Mouse (Mus musculus): ENCODE results near the gene M1ap. TPM values are rescaled to one million over a fixed set of nuclear protein-coding genes. Genes with fewer than 3 reads are reported as not detected.

Gene M1ap
- polyA plus RNA-seq, 1 experiment from 2014 or later, result not detected

GRCm38 (mm10) chr6:82917076-82917777, 29.5 kb upstream of the M1ap start:
- 79% methylated on average over 26 of the region's 26 CpGs for WGBS
- Histone ChIP-seq H3K27ac (no peak overlapping the region), H3K36me3 (peaks cover 7% of the 10 kb centered on the region; the same call in 1 of the 2 replicates)

GRCm38 (mm10) chr6:82917778-82918129, 28.9 kb upstream of the M1ap start:
- Histone ChIP-seq H3K9me3 (no peaks in the 10 kb centered on the region), H3K4me1 (no peaks in the 10 kb centered on the region), H3K4me3 (no peak overlapping the region), H3K27ac (no peak overlapping the region), H3K36me3 (peaks cover 7% of the 10 kb centered on the region; the same call in 1 of the 2 replicates), H3K9ac (no peak overlapping the region), H3K4me2 (replicated peaks) (no peak overlapping the region), H3K27me3 (replicated peaks) (no peaks in the 10 kb centered on the region)
- 24% methylated on average over 8 of the region's 8 CpGs for WGBS
- peak; percentile 49 for ATAC-seq (ENCODE audit: low FRiP score, low read depth)

More at GRCm38 (mm10) chr6:82917076-82917777, 29.5 kb upstream of the M1ap start:
- Histone ChIP-seq H3K4me2 (replicated peaks) (no peak overlapping the region), H3K27me3 (replicated peaks) (no peaks in the 10 kb centered on the region), H3K9me3 (no peaks in the 10 kb centered on the region), H3K4me3 (no peak overlapping the region), H3K4me1 (no peaks in the 10 kb centered on the region), H3K9ac (no peak overlapping the region)
- ATAC-seq (ENCODE audit: low FRiP score, low read depth), result peak; percentile 31; the same call in 1 of the 2 replicates

- Histone ChIP-seq H3K9me3 (no peaks in the 10 kb centered on the region), H3K4me2 (replicated peaks) (no peak overlapping the region), H3K36me3 (peaks cover 7% of the 10 kb centered on the region; the same call in 1 of the 2 replicates), H3K4me1 (no peaks in the 10 kb centered on the region), H3K27me3 (replicated peaks) (no peaks in the 10 kb centered on the region), H3K4me3 (no peak overlapping the region), H3K9ac (no peak overlapping the region), H3K27ac (no peak overlapping the region)
- ATAC-seq (ENCODE audit: low FRiP score, low read depth), result no peak
- 83% methylated on average over 14 of the region's 14 CpGs for WGBS
Observed at GRCm38 (mm10) chr6:82918371-82918770, 28.3 kb upstream of the M1ap start.

GRCm38 (mm10) chr6:82919520-82919919, 27.2 kb upstream of the M1ap start:
- Histone ChIP-seq H3K36me3 (peaks cover 15% of the 10 kb centered on the region; the same call in 1 of the 2 replicates), H3K4me2 (replicated peaks) (no peak overlapping the region), H3K27me3 (replicated peaks) (no peaks in the 10 kb centered on the region), H3K9me3 (no peaks in the 10 kb centered on the region), H3K4me1 (no peaks in the 10 kb centered on the region), H3K27ac (no peak overlapping the region), H3K9ac (no peak overlapping the region), H3K4me3 (no peak overlapping the region)
- 70% methylated on average over 8 of the region's 8 CpGs for WGBS
- no peak for ATAC-seq (ENCODE audit: low FRiP score, low read depth)

- H3K27ac ChIP-seq, result no peak overlapping the region
- peaks cover 15% of the 10 kb centered on the region; the same call in 1 of the 2 replicates for H3K36me3 ChIP-seq
- no peaks in the 10 kb centered on the region for H3K9me3 ChIP-seq
- H3K4me2 ChIP-seq (replicated peaks), result no peak overlapping the region
- no peaks in the 10 kb centered on the region for H3K4me1 ChIP-seq
- no peaks in the 10 kb centered on the region for H3K27me3 ChIP-seq (replicated peaks)
- 87% methylated on average over 9 of the region's 9 CpGs for WGBS
- no peak overlapping the region for H3K9ac ChIP-seq
- no peak for ATAC-seq (ENCODE audit: low FRiP score, low read depth)
- no peak overlapping the region for H3K4me3 ChIP-seq
Observed at GRCm38 (mm10) chr6:82921426-82922224, 25.1 kb upstream of the M1ap start.

GRCm38 (mm10) chr6:82925005-82925404, 21.7 kb upstream of the M1ap start:
- no peaks in the 10 kb centered on the region for H3K9me3 ChIP-seq
- 65% methylated on average over 3 of the region's 3 CpGs for WGBS
- H3K27ac ChIP-seq, result no peak overlapping the region
- no peak for ATAC-seq (ENCODE audit: low FRiP score, low read depth)
- no peaks in the 10 kb centered on the region for H3K27me3 ChIP-seq (replicated peaks)
- H3K36me3 ChIP-seq, result peaks cover 7% of the 10 kb centered on the region; the same call in 1 of the 2 replicates
- H3K4me3 ChIP-seq, result no peak overlapping the region
- H3K4me1 ChIP-seq, result no peaks in the 10 kb centered on the region
- no peak overlapping the region for H3K4me2 ChIP-seq (replicated peaks)
- no peak overlapping the region for H3K9ac ChIP-seq

- H3K27ac ChIP-seq, result no peak overlapping the region
- H3K36me3 ChIP-seq, result peaks cover 7% of the 10 kb centered on the region; the same call in 1 of the 2 replicates
- H3K27me3 ChIP-seq (replicated peaks), result no peaks in the 10 kb centered on the region
- no peak overlapping the region for H3K9ac ChIP-seq
- H3K4me2 ChIP-seq (replicated peaks), result no peak overlapping the region
- no peaks in the 10 kb centered on the region for H3K4me1 ChIP-seq
- WGBS, result 86% methylated on average over 10 of the region's 10 CpGs
- ATAC-seq (ENCODE audit: low FRiP score, low read depth), result no peak
- no peaks in the 10 kb centered on the region for H3K9me3 ChIP-seq
- H3K4me3 ChIP-seq, result no peak overlapping the region
Observed at GRCm38 (mm10) chr6:82926106-82926505, 20.6 kb upstream of the M1ap start.

GRCm38 (mm10) chr6:82926528-82926927, 20.2 kb upstream of the M1ap start:
- Histone ChIP-seq H3K36me3 (peaks cover 7% of the 10 kb centered on the region; the same call in 1 of the 2 replicates), H3K27ac (no peak overlapping the region), H3K4me2 (replicated peaks) (no peak overlapping the region), H3K9ac (no peak overlapping the region), H3K9me3 (no peaks in the 10 kb centered on the region), H3K4me3 (no peak overlapping the region), H3K27me3 (replicated peaks) (no peaks in the 10 kb centered on the region), H3K4me1 (no peaks in the 10 kb centered on the region)
- WGBS, result 88% methylated on average over 7 of the region's 7 CpGs
- no peak for ATAC-seq (ENCODE audit: low FRiP score, low read depth)

- H3K27ac ChIP-seq, result no peak overlapping the region
- 85% methylated on average over 5 of the region's 5 CpGs for WGBS
- no peaks in the 10 kb centered on the region for H3K4me1 ChIP-seq
- H3K36me3 ChIP-seq, result peaks cover 7% of the 10 kb centered on the region; the same call in 1 of the 2 replicates
- H3K9ac ChIP-seq, result no peak overlapping the region
- H3K9me3 ChIP-seq, result no peaks in the 10 kb centered on the region
- no peak for ATAC-seq (ENCODE audit: low FRiP score, low read depth)
- no peak overlapping the region for H3K4me3 ChIP-seq
- no peaks in the 10 kb centered on the region for H3K27me3 ChIP-seq (replicated peaks)
- H3K4me2 ChIP-seq (replicated peaks), result no peak overlapping the region
Observed at GRCm38 (mm10) chr6:82927617-82928016, 19.1 kb upstream of the M1ap start.

GRCm38 (mm10) chr6:82934616-82935230, 12.0 kb upstream of the M1ap start:
- no peak for ATAC-seq (ENCODE audit: low FRiP score, low read depth)
- Histone ChIP-seq H3K4me3 (no peak overlapping the region), H3K27me3 (replicated peaks) (peaks cover 9% of the 10 kb centered on the region; the same call in 1 of the 2 replicates), H3K36me3 (peaks cover 5% of the 10 kb centered on the region; the same call in 1 of the 2 replicates), H3K4me1 (peaks cover 9% of the 10 kb centered on the region; the same call in 1 of the 2 replicates), H3K9me3 (no peaks in the 10 kb centered on the region), H3K27ac (no peak overlapping the region), H3K4me2 (replicated peaks) (no peak overlapping the region), H3K9ac (no peak overlapping the region)
- 96% methylated on average over 3 of the region's 3 CpGs for WGBS

- peaks cover 9% of the 10 kb centered on the region; the same call in 1 of the 2 replicates for H3K27me3 ChIP-seq (replicated peaks)
- H3K9me3 ChIP-seq, result no peaks in the 10 kb centered on the region
- peak within 1 kb of the TSS; percentile 84 for H3K4me2 ChIP-seq (replicated peaks)
- H3K4me1 ChIP-seq, result peaks cover 9% of the 10 kb centered on the region; the same call in 1 of the 2 replicates
- no peak within 1 kb of the TSS for H3K27ac ChIP-seq
- H3K9ac ChIP-seq, result peak within 1 kb of the TSS; percentile 82
- H3K4me3 ChIP-seq, result peak within 1 kb of the TSS; percentile 65
- ATAC-seq (ENCODE audit: low FRiP score, low read depth), result peak; percentile 98
- 2% methylated on average over 43 of the region's 44 CpGs for WGBS
- peaks cover 5% of the 10 kb centered on the region; the same call in 1 of the 2 replicates for H3K36me3 ChIP-seq
Observed at GRCm38 (mm10) chr6:82939167-82939912, 7.4 kb upstream of the M1ap start, which contains the start of gene Sema4f. Gene Sema4f (minus strand): TSS chr6:82939769.
